Mouse (Mus musculus): ENCODE measurements around the gene Atp8a2. TPM values are rescaled to one million over a fixed set of nuclear protein-coding genes. Genes with fewer than 3 reads are reported as not detected.

The Atp8a2 gene
- polyA plus RNA-seq, 1 experiment: 0.01 TPM

DNA sequence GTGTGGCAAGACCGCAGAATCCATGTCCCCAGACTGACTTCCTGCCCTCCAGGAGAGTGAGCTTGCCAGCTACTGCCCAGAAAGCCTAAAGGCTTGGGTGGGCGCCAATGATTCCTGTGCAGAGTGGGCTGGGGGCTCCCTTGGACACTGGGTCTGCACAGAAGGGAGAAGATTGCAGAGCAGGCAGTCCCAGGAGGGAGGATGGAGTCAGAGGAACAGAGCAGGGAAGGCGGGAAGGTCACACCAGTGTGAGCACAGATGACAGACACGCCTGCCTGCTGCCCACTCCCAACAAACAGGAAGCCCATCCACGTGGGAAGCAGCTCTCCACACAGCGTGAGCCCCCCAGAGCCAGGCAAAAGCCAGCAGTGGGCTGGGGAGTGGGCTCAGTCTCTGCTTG, 547.6 kb downstream of the Atp8a2 start:
- H3ac ChIP-seq (ENCODE audit: control insufficient read depth, insufficient read length): no peak overlapping the region
- no peak overlapping the region for H3K4me2 ChIP-seq (ENCODE audit: low read depth)
- TF ChIP-seq SRF (IDR thresholded peaks at IDR 0.05; ENCODE audit: control insufficient read depth, insufficient read length, low read depth) (no peak), TCF3 (IDR thresholded peaks at IDR 0.05; ENCODE audit: insufficient read length, low read depth) (no peak), USF1 (IDR thresholded peaks at IDR 0.05; ENCODE audit: low read depth) (no peak), REST (IDR thresholded peaks at IDR 0.05; ENCODE audit: insufficient read depth, insufficient read length) (no peak), MYOG (IDR thresholded peaks at IDR 0.05; ENCODE audit: control insufficient read depth in 1 of 3, insufficient read depth in 1 of 3, insufficient read length in 2 of 3, low read depth in 2 of 3) (no peak), POLR2AphosphoS2 (IDR thresholded peaks at IDR 0.05; ENCODE audit: insufficient read length, low read depth) (no peak), POLR2A (IDR thresholded peaks at IDR 0.05; ENCODE audit: insufficient read length, low read depth) (no peak), E2F4 (IDR thresholded peaks at IDR 0.05; ENCODE audit: insufficient read depth) (no peak), MYOD1 (IDR thresholded peaks at IDR 0.05; ENCODE audit: control insufficient read depth in 1 of 3, insufficient read length in 2 of 3, low read depth in 2 of 3) (no peak), MAX (IDR thresholded peaks at IDR 0.05; ENCODE audit: low read depth) (no peak), TCF12 (IDR thresholded peaks at IDR 0.05; ENCODE audit: insufficient read depth, poor library complexity, severe bottlenecking) (no peak), CEBPB (IDR thresholded peaks at IDR 0.05; ENCODE audit: insufficient read depth, poor library complexity, severe bottlenecking) (no peak)
- H3K4me3 ChIP-seq: no peak overlapping the region
- H3K27me3 ChIP-seq (ENCODE audit: control insufficient read depth, insufficient read depth, insufficient read length): no peaks in the 10 kb centered on the region
- no peaks in the 10 kb centered on the region for H3K36me3 ChIP-seq (ENCODE audit: control insufficient read depth, insufficient read depth)
- no peaks in the 10 kb centered on the region for H3K79me2 ChIP-seq (ENCODE audit: control insufficient read depth, insufficient read depth)

DNA sequence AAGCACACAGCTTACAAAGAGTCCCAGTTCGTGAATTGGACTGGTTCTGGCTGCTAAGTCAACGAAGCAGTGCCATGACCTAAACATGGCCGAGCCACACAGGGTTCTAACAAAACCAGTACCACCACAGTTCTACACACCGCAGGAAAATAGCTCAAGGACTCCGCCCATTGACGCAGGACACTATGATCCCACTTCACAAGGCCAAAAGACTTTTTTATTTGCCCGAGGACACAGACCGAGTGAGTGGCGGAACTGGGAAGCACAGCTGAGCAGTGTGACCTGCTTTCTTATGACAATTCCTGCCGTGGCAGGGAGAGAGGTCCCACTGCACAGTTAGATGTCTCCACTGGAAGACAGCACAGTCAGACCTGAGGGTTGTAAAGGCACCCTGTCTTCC, 548.4 kb downstream of the Atp8a2 start:
- TF ChIP-seq E2F4 (IDR thresholded peaks at IDR 0.05; ENCODE audit: insufficient read depth) (no peak), TCF12 (IDR thresholded peaks at IDR 0.05; ENCODE audit: insufficient read depth, poor library complexity, severe bottlenecking) (no peak), TCF3 (IDR thresholded peaks at IDR 0.05; ENCODE audit: insufficient read length, low read depth) (no peak), SRF (IDR thresholded peaks at IDR 0.05; ENCODE audit: control insufficient read depth, insufficient read length, low read depth) (no peak), CEBPB (IDR thresholded peaks at IDR 0.05; ENCODE audit: insufficient read depth, poor library complexity, severe bottlenecking) (no peak), MYOD1 (IDR thresholded peaks at IDR 0.05; ENCODE audit: control insufficient read depth in 1 of 3, insufficient read length in 2 of 3, low read depth in 2 of 3) (no peak), POLR2AphosphoS2 (IDR thresholded peaks at IDR 0.05; ENCODE audit: insufficient read length, low read depth) (no peak), REST (IDR thresholded peaks at IDR 0.05; ENCODE audit: insufficient read depth, insufficient read length) (no peak), POLR2A (IDR thresholded peaks at IDR 0.05; ENCODE audit: insufficient read length, low read depth) (no peak), MAX (IDR thresholded peaks at IDR 0.05; ENCODE audit: low read depth) (no peak), USF1 (IDR thresholded peaks at IDR 0.05; ENCODE audit: low read depth) (no peak)
- no peak overlapping the region for H3K4me2 ChIP-seq (ENCODE audit: low read depth)
- no peaks in the 10 kb centered on the region for H3K36me3 ChIP-seq (ENCODE audit: control insufficient read depth, insufficient read depth)
- no peaks in the 10 kb centered on the region for H3K27me3 ChIP-seq (ENCODE audit: control insufficient read depth, insufficient read depth, insufficient read length)
- no peak overlapping the region for H3ac ChIP-seq (ENCODE audit: control insufficient read depth, insufficient read length)
- H3K79me2 ChIP-seq (ENCODE audit: control insufficient read depth, insufficient read depth): no peaks in the 10 kb centered on the region
- no peak overlapping the region for H3K4me3 ChIP-seq

DNA sequence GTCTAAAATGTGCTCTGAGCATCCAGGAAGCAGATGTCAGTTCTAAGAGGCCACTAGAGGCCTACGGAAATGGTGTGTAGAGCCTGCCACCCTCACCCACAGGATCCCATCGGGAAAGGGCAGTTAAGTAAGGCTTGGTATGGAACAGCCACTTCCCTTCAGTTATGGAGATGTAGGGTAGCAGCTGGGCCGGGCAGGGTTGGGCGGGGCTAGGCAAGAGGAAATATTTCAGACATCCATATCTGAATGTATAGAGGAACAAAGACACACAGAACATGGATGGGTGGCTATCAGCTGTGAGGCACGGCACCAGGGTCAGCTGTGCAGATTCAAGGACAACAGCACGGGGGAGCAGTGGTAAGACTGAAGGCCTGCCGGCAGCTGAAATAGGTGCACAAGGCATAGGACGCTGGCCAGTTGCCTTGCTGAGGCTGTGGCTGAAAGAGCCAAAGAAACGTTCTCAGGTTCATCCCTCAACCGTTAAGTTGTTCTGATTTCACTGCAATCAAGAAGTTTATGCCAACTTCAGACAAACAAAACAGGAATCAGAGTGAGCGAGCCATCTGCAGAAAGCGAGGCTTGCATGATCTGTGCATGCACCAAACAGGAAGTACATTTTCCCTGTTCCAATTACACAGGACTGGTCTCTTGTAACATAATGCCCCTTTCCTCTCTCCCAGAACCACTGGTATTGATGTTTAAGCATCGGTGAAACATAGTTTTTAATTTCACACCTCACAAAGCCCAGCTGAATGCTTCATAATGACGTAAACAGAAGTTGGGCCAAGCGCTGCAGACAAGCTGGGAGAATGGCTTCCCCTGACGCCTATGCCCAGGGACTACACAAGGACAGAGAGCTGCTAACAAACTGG, 549.9 kb downstream of the Atp8a2 start:
- Histone ChIP-seq H3K79me2 (ENCODE audit: control insufficient read depth, insufficient read depth) (no peaks in the 10 kb centered on the region), H3ac (ENCODE audit: control insufficient read depth, insufficient read length) (no peak overlapping the region), H3K36me3 (ENCODE audit: control insufficient read depth, insufficient read depth) (no peaks in the 10 kb centered on the region), H3K27me3 (ENCODE audit: control insufficient read depth, insufficient read depth, insufficient read length) (no peaks in the 10 kb centered on the region), H3K4me3 (no peak overlapping the region), H3K4me2 (ENCODE audit: low read depth) (no peak overlapping the region)
- TF ChIP-seq MYOG (IDR thresholded peaks at IDR 0.05; ENCODE audit: control insufficient read depth in 1 of 3, insufficient read depth in 1 of 3, insufficient read length in 2 of 3, low read depth in 2 of 3) (peak in 2 of 3 experiments; percentile 34 to 45), MYOD1 (IDR thresholded peaks at IDR 0.05; ENCODE audit: control insufficient read depth in 1 of 3, insufficient read length in 2 of 3, low read depth in 2 of 3) (peak in 1 of 3 experiments; percentile 53), USF1 (IDR thresholded peaks at IDR 0.05; ENCODE audit: low read depth) (no peak)

DNA sequence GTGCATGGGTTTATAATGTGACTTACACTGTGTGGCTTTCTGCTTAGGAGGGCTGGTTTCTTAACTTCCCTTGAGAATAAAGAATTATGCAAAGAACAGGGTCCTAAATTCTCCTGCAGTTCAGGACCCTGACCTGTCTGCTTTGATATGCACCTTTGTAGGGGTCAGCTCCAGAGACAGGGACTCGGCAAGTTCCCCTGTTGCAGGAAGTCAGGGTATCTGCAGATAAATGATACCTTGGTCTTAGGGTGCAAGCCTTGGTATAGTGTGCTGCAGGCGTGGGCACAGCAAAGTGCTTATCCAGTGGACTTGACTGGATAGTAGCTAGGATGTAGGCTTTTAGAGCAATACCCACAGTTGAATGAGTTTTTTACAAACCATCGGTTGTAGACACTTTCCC, 552.1 kb downstream of the Atp8a2 start:
- Histone ChIP-seq H3K79me2 (ENCODE audit: control insufficient read depth, insufficient read depth) (no peaks in the 10 kb centered on the region), H3K27me3 (ENCODE audit: control insufficient read depth, insufficient read depth, insufficient read length) (no peaks in the 10 kb centered on the region), H3K36me3 (ENCODE audit: control insufficient read depth, insufficient read depth) (no peaks in the 10 kb centered on the region), H3K4me2 (ENCODE audit: low read depth) (no peak overlapping the region), H3ac (ENCODE audit: control insufficient read depth, insufficient read length) (no peak overlapping the region), H3K4me3 (no peak overlapping the region)
- TF ChIP-seq E2F4 (IDR thresholded peaks at IDR 0.05; ENCODE audit: insufficient read depth) (no peak), TCF12 (IDR thresholded peaks at IDR 0.05; ENCODE audit: insufficient read depth, poor library complexity, severe bottlenecking) (no peak), REST (IDR thresholded peaks at IDR 0.05; ENCODE audit: insufficient read depth, insufficient read length) (no peak), MYOG (IDR thresholded peaks at IDR 0.05; ENCODE audit: control insufficient read depth in 1 of 3, insufficient read depth in 1 of 3, insufficient read length in 2 of 3, low read depth in 2 of 3) (no peak), POLR2A (IDR thresholded peaks at IDR 0.05; ENCODE audit: insufficient read length, low read depth) (no peak), POLR2AphosphoS2 (IDR thresholded peaks at IDR 0.05; ENCODE audit: insufficient read length, low read depth) (no peak), CEBPB (IDR thresholded peaks at IDR 0.05; ENCODE audit: insufficient read depth, poor library complexity, severe bottlenecking) (no peak)

DNA sequence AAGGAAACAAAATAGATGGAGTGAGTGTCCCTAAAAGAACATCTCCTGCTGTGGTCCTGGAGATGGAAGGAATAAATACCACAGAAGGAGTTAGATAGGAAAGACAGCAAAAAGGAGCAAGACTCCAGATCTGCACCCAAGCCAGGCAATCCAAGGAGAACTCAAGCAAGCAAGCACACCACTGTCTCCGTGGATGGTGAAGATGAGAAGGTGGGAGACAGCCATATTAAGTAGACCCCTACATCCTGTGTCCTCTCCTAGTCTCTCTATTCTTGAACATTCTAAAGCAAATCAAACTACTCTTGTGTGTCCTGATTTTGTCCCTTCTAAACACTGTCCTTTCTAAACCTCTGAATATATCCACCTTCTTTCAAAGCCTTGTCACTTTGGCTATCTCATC, 552.8 kb downstream of the Atp8a2 start:
- H3ac ChIP-seq (ENCODE audit: control insufficient read depth, insufficient read length): no peak overlapping the region
- H3K36me3 ChIP-seq (ENCODE audit: control insufficient read depth, insufficient read depth): no peaks in the 10 kb centered on the region
- H3K79me2 ChIP-seq (ENCODE audit: control insufficient read depth, insufficient read depth): no peaks in the 10 kb centered on the region
- TF ChIP-seq MYOD1 (IDR thresholded peaks at IDR 0.05; ENCODE audit: control insufficient read depth in 1 of 3, insufficient read length in 2 of 3, low read depth in 2 of 3) (no peak), POLR2A (IDR thresholded peaks at IDR 0.05; ENCODE audit: insufficient read length, low read depth) (no peak), USF1 (IDR thresholded peaks at IDR 0.05; ENCODE audit: low read depth) (no peak), E2F4 (IDR thresholded peaks at IDR 0.05; ENCODE audit: insufficient read depth) (no peak), REST (IDR thresholded peaks at IDR 0.05; ENCODE audit: insufficient read depth, insufficient read length) (no peak), POLR2AphosphoS2 (IDR thresholded peaks at IDR 0.05; ENCODE audit: insufficient read length, low read depth) (no peak), TCF3 (IDR thresholded peaks at IDR 0.05; ENCODE audit: insufficient read length, low read depth) (no peak), CEBPB (IDR thresholded peaks at IDR 0.05; ENCODE audit: insufficient read depth, poor library complexity, severe bottlenecking) (no peak), MYOG (IDR thresholded peaks at IDR 0.05; ENCODE audit: control insufficient read depth in 1 of 3, insufficient read depth in 1 of 3, insufficient read length in 2 of 3, low read depth in 2 of 3) (no peak), SRF (IDR thresholded peaks at IDR 0.05; ENCODE audit: control insufficient read depth, insufficient read length, low read depth) (no peak), TCF12 (IDR thresholded peaks at IDR 0.05; ENCODE audit: insufficient read depth, poor library complexity, severe bottlenecking) (no peak), MAX (IDR thresholded peaks at IDR 0.05; ENCODE audit: low read depth) (no peak)
- peak overlapping the region; percentile 52 for H3K4me2 ChIP-seq (ENCODE audit: low read depth)
- no peaks in the 10 kb centered on the region for H3K27me3 ChIP-seq (ENCODE audit: control insufficient read depth, insufficient read depth, insufficient read length)
- no peak overlapping the region for H3K4me3 ChIP-seq

Data from myocyte (in vitro differentiated cells).